Mouse (Mus musculus): ENCODE data around the gene Tmem129. TPM values are rescaled to one million over a fixed set of nuclear protein-coding genes. Genes with fewer than 3 reads are reported as not detected.

The Tmem129 gene
- polyA plus RNA-seq, 1 experiment from 2014 or later = 31.1 TPM

DNA sequence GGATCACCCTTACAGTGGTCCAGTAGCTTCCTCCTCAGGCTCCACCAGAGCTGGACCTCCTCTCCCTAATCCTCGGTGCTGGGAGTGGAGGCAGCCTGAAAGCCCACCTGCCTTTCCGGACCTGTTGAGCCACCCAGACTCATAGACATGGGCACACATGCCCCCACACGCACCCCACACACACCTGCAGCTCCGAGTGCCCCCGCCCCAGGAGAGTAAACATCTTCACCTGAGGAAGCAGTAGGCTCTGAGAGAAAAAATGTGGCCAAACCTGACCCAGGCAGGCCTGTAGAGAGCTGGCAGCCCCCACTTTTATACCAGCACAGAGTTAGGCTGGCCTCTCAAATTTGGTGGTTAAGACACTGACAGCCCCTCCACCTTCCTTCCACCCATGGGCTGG lies 38.2 kb upstream of the Tmem129 start:
- H3K4me1 ChIP-seq = peaks cover 43% of the 10 kb centered on the region
- ATAC-seq (replicated peaks) = no peak

DNA sequence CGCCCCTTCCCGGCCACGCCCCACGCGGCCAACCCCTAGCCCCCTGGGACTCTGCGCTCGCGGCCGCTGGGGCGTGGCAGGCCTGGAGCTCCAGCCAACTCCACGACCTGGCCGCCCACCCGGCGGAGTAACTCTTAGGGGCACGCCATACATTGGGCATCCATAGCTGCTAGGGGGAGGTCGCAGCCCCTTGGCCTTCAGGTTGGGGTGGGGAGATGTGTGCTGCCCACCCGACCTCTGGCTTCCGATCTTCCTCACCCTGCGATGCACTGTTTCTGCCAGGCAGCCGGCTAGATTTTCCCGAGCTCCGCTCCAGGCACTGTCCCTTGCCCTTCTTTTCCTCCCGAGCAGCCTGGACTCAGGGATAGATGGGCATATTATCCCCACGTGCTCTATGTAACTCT lies 37.5 kb upstream of the Tmem129 start:
- H3K9me3 ChIP-seq = no peaks in the 10 kb centered on the region
- peaks cover 43% of the 10 kb centered on the region for H3K4me1 ChIP-seq
- peak overlapping the region; percentile 61 for H3K27ac ChIP-seq
- 2% methylated on average over 24 of the region's 24 CpGs for WGBS
- H3K36me3 ChIP-seq (replicated peaks) = no peaks in the 10 kb centered on the region
- H3K4me2 ChIP-seq = peak overlapping the region; percentile 81
- H3K27me3 ChIP-seq (replicated peaks) = peaks cover 31% of the 10 kb centered on the region
- peak; percentile 3; the same call in 1 of the 2 replicates for ATAC-seq (replicated peaks)
- peak overlapping the region; percentile 43 for H3K4me3 ChIP-seq
- H3K9ac ChIP-seq = peak overlapping the region; percentile 48

More for the DNA sequence above, 38.2 kb upstream of the Tmem129 start:
- Histone ChIP-seq H3K4me2 (no peak overlapping the region), H3K4me3 (no peak overlapping the region), H3K27ac (no peak overlapping the region), H3K9ac (no peak overlapping the region), H3K9me3 (no peaks in the 10 kb centered on the region), H3K36me3 (replicated peaks) (no peaks in the 10 kb centered on the region), H3K27me3 (replicated peaks) (peaks cover 31% of the 10 kb centered on the region)
- 50% methylated on average over 5 of the region's 5 CpGs for WGBS

DNA sequence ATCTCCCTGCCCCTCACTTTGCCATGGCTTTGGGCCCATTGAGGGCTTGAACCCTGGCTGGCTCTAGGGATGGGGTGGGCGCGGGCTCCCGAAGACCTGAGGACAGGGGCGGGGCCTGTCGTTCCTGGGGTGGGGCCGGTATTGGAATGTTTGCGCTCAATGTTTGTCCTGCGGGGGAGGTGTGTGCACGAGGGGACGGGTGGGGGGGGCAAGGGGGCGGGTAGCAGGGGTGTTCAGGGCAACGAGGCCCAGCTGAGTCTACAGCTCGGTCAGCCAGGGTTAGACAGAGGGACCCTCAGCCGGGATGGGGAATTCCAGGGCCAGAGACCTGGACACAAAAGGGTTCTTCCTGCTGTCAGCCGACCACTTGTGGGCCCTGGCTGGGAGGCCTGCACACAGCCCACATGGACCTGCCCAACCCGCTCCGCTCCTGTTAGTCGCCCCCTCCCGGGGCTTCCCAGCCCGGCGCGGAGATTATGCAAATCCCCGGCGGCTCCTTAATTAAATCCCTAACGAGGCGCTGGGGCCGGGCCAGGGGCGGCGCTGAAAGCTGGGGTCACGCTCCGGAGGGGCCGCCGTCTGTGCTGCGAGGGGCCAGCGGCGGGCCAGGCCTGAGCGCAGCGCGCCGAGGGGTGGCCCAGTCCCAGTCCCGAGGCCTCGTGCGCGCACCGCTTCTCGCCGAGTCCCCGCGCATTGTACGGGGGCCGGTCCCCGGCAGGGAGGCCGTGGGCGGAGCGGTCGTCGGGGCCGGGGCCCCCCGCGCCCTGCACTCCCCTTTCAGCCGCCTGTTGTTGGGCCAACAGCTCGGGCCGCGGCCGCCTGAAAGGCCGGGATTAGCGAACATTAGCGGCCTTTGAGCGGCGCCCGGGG lies 36.9 kb upstream of the Tmem129 start:
- Histone ChIP-seq H3K36me3 (replicated peaks) (no peaks in the 10 kb centered on the region), H3K4me2 (peak overlapping the region; percentile 81), H3K27ac (peak overlapping the region; percentile 61), H3K9ac (peak overlapping the region; percentile 48), H3K4me3 (peak overlapping the region; percentile 43), H3K9me3 (no peaks in the 10 kb centered on the region), H3K4me1 (peaks cover 40% of the 10 kb centered on the region), H3K27me3 (replicated peaks) (peaks cover 36% of the 10 kb centered on the region)
- WGBS = under 1% methylated on average over 71 of the region's 71 CpGs
- peak; percentile 70 for ATAC-seq (replicated peaks)

DNA sequence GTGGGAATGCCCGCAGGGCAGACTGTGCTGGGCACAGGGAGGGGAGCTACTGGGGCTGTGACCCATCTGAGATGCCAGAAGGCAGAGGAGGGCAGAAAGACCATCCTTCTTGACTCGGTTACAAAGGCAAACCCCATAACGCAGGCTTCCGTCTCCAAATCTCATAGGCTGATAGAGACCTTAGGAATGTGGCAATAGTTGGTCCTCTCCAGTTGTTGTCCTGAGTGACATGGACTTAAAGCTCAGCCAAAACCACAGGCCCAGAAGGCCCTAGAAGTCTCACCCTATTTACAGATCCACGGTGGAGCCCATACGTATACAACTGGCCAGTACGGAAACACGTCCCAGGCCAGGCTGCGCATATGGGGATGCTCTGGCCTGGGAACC lies 36.2 kb upstream of the Tmem129 start:
- Histone ChIP-seq H3K27ac (no peak overlapping the region), H3K9ac (no peak overlapping the region), H3K4me1 (peaks cover 43% of the 10 kb centered on the region), H3K27me3 (replicated peaks) (peaks cover 36% of the 10 kb centered on the region), H3K4me3 (no peak overlapping the region), H3K9me3 (no peaks in the 10 kb centered on the region), H3K36me3 (replicated peaks) (no peaks in the 10 kb centered on the region), H3K4me2 (0 out of 2 replicates have a peak overlapping the region, but pooled peaks have one; percentile 81)
- WGBS = 28% methylated on average over 9 of the region's 9 CpGs
- ATAC-seq (replicated peaks) = no peak

DNA sequence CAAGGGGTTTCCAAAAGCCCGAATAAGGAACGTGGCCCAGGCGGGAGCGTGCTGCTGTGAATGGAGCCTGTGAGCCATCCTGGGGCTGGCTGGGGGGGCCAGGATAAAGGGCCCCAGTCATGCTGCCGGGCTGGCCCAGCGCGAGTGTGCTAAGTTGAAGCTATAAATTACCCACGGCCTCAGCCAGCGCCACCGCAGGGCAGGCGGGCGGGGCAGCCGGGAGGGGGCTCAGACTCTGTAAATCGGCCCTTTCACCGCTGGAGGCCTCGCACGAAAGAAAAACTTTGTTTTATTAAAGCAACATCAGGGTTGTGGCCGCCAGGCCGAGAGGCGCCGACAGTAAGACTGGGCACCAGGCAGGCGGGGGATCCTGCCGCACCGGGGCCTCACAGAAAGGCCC lies 34.2 kb upstream of the Tmem129 start:
- H3K4me2 ChIP-seq = peak overlapping the region; percentile 4; the same call in 1 of the 2 replicates
- H3K9ac ChIP-seq = no peak overlapping the region
- no peak for ATAC-seq (replicated peaks)
- H3K27ac ChIP-seq = no peak overlapping the region
- WGBS = 3% methylated on average over 24 of the region's 24 CpGs
- H3K4me3 ChIP-seq = no peak overlapping the region
- H3K4me1 ChIP-seq = peaks cover 44% of the 10 kb centered on the region
- H3K27me3 ChIP-seq (replicated peaks) = peaks cover 36% of the 10 kb centered on the region
- no peaks in the 10 kb centered on the region for H3K36me3 ChIP-seq (replicated peaks)
- H3K9me3 ChIP-seq = no peaks in the 10 kb centered on the region

DNA sequence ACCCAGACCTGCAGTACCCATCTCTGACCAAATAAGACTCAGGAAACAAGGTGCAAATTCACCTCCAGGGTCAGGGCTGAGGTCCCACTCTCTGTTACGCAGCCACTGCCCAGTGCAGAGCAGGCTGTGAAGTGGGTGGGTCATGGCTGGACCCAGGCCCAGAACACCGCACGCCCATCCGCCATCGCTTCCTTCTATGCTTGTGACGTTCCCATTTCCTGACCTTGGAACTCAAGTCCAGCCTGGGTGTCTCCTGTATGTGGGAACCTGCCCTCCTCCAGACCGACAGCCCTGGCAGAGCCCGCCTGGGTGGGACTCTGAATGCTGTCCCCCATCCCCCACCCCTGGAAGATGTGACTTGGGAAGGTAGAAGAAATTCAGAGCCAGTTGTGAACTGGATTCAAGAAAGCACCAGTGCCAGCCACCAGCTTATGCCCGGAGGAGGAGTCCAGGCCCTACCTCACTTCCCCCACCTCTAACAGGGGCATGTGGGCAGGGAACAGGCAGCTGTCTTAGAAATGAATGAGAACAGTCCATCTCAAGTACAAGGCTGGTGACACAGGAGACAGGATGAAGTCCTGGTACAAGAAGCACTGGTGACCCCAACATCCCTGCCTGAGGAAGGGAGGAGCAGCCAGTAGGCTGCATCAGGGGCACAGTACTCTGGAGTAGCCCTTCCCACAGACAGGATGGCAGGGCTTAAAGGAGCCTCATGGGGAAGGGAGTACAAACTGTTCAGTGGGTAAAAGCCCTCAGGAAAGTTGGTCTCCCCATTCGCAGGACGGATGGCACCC lies 31.8 kb upstream of the Tmem129 start:
- Histone ChIP-seq H3K9me3 (no peaks in the 10 kb centered on the region), H3K4me2 (peak overlapping the region; percentile 23; the same call in 1 of the 2 replicates), H3K27ac (peak overlapping the region; percentile 40), H3K9ac (no peak overlapping the region), H3K27me3 (replicated peaks) (peaks cover 35% of the 10 kb centered on the region), H3K36me3 (replicated peaks) (no peaks in the 10 kb centered on the region), H3K4me3 (no peak overlapping the region), H3K4me1 (peaks cover 30% of the 10 kb centered on the region)
- no peak; the same call in 1 of the 2 replicates for ATAC-seq (replicated peaks)
- 70% methylated on average over 11 of the region's 11 CpGs for WGBS

DNA sequence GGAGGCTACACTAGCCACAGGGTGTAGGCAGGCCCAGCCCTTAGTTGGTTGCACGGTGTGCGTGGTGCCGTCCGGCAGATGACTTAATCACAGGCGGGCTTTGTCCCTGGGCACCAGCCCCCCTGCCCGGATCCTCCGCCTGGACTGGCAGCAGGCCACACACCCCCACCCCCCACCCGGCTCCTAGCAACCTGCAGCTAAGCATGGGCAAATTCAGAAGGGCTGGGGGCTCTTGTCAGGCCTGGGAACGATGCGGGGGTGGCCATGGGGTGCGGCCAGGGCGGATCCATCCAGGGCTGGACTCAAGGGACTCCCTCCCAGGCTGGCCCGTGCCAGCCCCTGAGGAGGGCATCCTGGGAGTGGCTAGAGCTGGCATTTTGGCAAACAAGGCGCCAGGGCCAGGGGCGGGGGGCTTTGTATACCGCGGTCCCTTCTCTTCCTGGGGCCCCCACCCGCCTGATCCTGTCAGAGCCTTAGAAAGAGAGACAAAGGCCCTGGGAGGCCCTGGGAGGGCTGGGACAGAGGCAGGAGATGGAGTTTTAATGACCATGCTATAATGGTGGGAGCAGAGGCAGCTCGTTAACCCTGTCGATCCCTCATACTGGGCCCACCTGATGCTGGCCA lies 31.1 kb upstream of the Tmem129 start:
- Histone ChIP-seq H3K4me3 (no peak overlapping the region), H3K9me3 (no peaks in the 10 kb centered on the region), H3K4me1 (peaks cover 26% of the 10 kb centered on the region), H3K27ac (peak overlapping the region; percentile 40), H3K27me3 (replicated peaks) (peaks cover 31% of the 10 kb centered on the region), H3K4me2 (peak overlapping the region; percentile 23; the same call in 1 of the 2 replicates), H3K36me3 (replicated peaks) (no peaks in the 10 kb centered on the region), H3K9ac (no peak overlapping the region)
- peak; percentile 85 for ATAC-seq (replicated peaks)
- 5% methylated on average over 20 of the region's 20 CpGs for WGBS

DNA sequence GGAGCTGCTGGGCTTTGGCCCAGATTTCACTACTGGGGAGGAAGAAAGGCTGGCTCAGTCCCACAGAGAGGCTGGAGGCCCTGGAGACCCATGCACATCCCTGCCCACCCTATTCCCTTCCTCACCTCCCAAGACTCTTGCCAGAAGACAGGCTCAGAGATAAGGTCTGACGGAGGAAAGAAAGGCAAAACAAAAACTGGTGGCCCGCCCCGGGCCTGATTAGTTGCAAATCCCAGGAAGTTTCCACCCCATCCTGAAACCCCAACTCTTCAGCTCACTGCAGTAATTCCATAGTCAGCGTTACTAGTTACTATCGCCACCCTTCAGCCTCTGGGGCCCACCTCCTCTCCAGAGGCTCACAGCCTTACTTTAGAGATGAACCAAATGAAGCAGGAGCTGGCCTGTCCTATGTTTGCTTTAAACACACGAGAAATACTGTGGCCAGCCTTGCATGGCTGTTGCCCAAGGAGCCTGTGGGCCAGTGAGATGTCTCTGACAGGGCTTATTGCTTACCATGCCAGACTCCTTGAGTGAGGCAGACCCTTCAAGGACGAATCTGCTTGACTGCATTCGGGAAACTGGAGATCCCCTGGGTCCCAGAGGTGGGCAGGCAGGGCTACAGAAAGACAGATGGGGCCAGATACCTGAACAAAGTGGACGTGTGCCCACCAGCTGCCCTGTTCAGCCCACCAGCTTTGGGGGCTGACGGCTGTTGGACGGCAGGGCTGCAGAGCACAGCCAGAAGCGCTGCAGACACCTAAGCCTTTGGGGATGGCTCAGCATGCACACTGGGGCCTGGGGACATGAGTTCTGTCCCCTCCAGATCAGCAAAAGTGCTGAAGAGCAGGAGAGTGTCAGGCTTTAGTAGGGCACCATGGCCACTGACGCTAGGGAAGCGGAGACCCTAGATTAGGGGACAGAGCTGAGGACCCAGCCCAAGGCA lies 30.3 kb upstream of the Tmem129 start:
- 38% methylated on average over 14 of the region's 14 CpGs for WGBS
- peak; percentile 10; the same call in 1 of the 2 replicates for ATAC-seq (replicated peaks)
- peaks cover 26% of the 10 kb centered on the region for H3K4me1 ChIP-seq

DNA sequence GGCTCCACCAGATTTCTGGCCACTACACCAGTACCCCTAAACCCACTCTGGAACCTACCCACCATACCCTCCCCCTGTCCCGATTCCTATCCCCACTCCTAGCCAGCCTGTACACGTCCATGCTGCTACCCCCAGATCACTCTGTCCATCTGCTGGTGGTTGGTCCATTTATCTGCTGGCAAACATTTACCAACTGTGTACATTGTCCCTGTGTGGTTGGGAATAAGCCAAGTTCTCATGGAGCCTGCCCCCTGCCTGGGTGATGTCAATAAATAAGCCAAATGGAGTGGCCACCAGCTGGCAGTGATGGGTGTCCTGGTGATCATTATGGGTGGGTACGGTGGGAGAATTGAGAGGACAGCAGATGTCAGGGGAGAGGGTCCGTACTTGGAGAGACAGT lies 28.9 kb upstream of the Tmem129 start:
- peaks cover 14% of the 10 kb centered on the region; the same call in 1 of the 2 replicates for H3K27me3 ChIP-seq (replicated peaks)
- no peaks in the 10 kb centered on the region for H3K9me3 ChIP-seq
- ATAC-seq (replicated peaks) = no peak
- no peaks in the 10 kb centered on the region for H3K36me3 ChIP-seq (replicated peaks)
- H3K4me1 ChIP-seq = peaks cover 18% of the 10 kb centered on the region
- no peak overlapping the region for H3K9ac ChIP-seq
- WGBS = 64% methylated on average over 4 of the region's 4 CpGs
- no peak overlapping the region for H3K27ac ChIP-seq
- no peak overlapping the region for H3K4me3 ChIP-seq
- no peak overlapping the region for H3K4me2 ChIP-seq

More for the DNA sequence above, 30.3 kb upstream of the Tmem129 start:
- Histone ChIP-seq H3K36me3 (replicated peaks) (no peaks in the 10 kb centered on the region), H3K27me3 (replicated peaks) (peaks cover 25% of the 10 kb centered on the region; the same call in 1 of the 2 replicates), H3K9ac (no peak overlapping the region), H3K4me3 (no peak overlapping the region), H3K27ac (peak overlapping the region; percentile 30; the same call in 1 of the 2 replicates), H3K9me3 (no peaks in the 10 kb centered on the region), H3K4me2 (no peak overlapping the region)

DNA sequence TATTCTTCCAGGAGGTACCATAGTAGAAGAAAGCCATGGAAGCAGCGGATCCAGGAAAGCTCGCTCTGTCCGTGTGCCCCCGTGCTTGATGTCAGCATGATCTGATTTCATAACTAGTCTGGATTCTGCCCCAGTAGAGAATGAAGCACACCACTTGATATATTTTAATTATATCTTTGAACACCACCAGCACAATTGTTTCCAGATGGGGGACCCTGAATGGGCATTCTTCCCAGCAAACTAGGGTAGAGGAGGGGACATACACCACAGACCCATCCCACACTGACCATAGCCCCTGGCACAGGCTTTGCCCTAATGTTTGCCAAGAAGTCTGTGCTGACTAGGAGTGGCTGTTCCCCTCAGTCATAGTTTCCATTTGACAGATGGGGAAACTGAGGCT lies 26.7 kb upstream of the Tmem129 start:
- no peaks in the 10 kb centered on the region for H3K9me3 ChIP-seq
- no peak overlapping the region for H3K27ac ChIP-seq
- no peak overlapping the region for H3K4me3 ChIP-seq
- H3K9ac ChIP-seq = no peak overlapping the region
- H3K4me2 ChIP-seq = no peak overlapping the region
- 88% methylated on average over 4 of the region's 4 CpGs for WGBS
- peaks cover 15% of the 10 kb centered on the region for H3K4me1 ChIP-seq
- no peak for ATAC-seq (replicated peaks)
- no peaks in the 10 kb centered on the region for H3K36me3 ChIP-seq (replicated peaks)
- H3K27me3 ChIP-seq (replicated peaks) = peaks cover 5% of the 10 kb centered on the region; the same call in 1 of the 2 replicates
